Mouse (Mus musculus) forebrain, embryonic 11.5 days (tissue): Measurements from ENCODE around the gene Tusc2. TPM values are rescaled to one million over a fixed set of nuclear protein-coding genes. Genes with fewer than 3 reads are reported as not detected.

Source experiments
- ATAC-seq: fragments of 200-750 bp; cut with Nextera tagmentation; replicated peaks from 2 replicates; pipeline ENCODE4 v1.8.0; 2017; ENCODE audit warnings: moderate TSS enrichment; ENCODE audit not compliant: low FRiP score
- DNase-seq: peaks from one replicate; pipeline ENCODE4 v3.0.0-alpha.2; 2017; ENCODE audit warnings: low spot score
- H3K27ac ChIP-seq: fragments of 300-500 bp; sonication (generic); 2 replicates; pipeline ENCODE4 v1.5.1; 2014; ENCODE audit warnings: low read depth, low read length
- H3K27me3 ChIP-seq: fragments of 300-500 bp; sonication (generic); 2 replicates; pipeline ENCODE4 v1.6.1; 2014; ENCODE audit warnings: mild to moderate bottlenecking, low read length, mixed read lengths; ENCODE audit not compliant: control insufficient read depth, insufficient read depth
- H3K36me3 ChIP-seq: fragments of 300-500 bp; sonication (generic); 2 replicates; pipeline ENCODE4 v1.6.1; 2014; ENCODE audit warnings: mild to moderate bottlenecking, low read length, moderate library complexity, mixed read lengths; ENCODE audit not compliant: control insufficient read depth, insufficient read depth
- H3K4me1 ChIP-seq: fragments of 300-500 bp; sonication (generic); replicated peaks from 2 replicates; pipeline ENCODE4 v1.6.1; 2014; ENCODE audit warnings: low read length, mixed read lengths; ENCODE audit not compliant: control insufficient read depth, insufficient read depth
- H3K4me2 ChIP-seq: fragments of 300-500 bp; sonication (generic); 2 replicates; pipeline ENCODE4 v1.6.1; 2014; ENCODE audit warnings: low read depth, mild to moderate bottlenecking, low read length, moderate library complexity, mixed read lengths; ENCODE audit not compliant: severe bottlenecking
- H3K4me3 ChIP-seq: fragments of 300-500 bp; sonication (generic); 2 replicates; pipeline ENCODE4 v1.5.1; 2014; ENCODE audit warnings: low read depth, low read length
- H3K9ac ChIP-seq: fragments of 300-500 bp; sonication (generic); 2 replicates; pipeline ENCODE4 v1.6.1; 2014; ENCODE audit warnings: low read length
- H3K9me3 ChIP-seq: fragments of 300-500 bp; sonication (generic); 2 replicates; pipeline ENCODE4 v1.6.1; 2016; ENCODE audit warnings: low read length, mixed read lengths; ENCODE audit not compliant: control insufficient read depth
- WGBS: fragments of 180-500 bp; shearing (Covaris S2); extraction: QIAGEN DNeasy Blood & Tissue Kit; methylation state at CpG from one replicate; pipeline ENCODE4 v1.1.7; 2014; 5-methylcytosine and 5-hydroxymethylcytosine counted together
- polyA plus RNA-seq: library from polyadenylated mRNA; unstranded; fragments of >200 nt; fragmentation: Nextera tagmentation; extraction: Ambion mirVana; gene quantifications from 2 replicates; pipeline ENCODE4 v1.2.1, GENCODE M21; 2014

The Tusc2 gene
- polyA plus RNA-seq, 1 experiment from 2014 or later, result 81.9 TPM

GRCm38 (mm10) chr9:107548820-107549219 is 14.2 kb upstream of the Tusc2 start:
- DNase-seq (no peak), ATAC-seq (no peak)
- no peak overlapping the region for H3K4me3 ChIP-seq
- H3K9me3 ChIP-seq, result no peaks in the 10 kb centered on the region
- H3K27ac ChIP-seq, result no peak overlapping the region
- no peak overlapping the region for H3K4me2 ChIP-seq
- H3K4me1 ChIP-seq, result peaks cover 29% of the 10 kb centered on the region
- no peaks in the 10 kb centered on the region for H3K36me3 ChIP-seq
- peaks cover 14% of the 10 kb centered on the region for H3K27me3 ChIP-seq
- 93% methylated on average over 10 of the region's 10 CpGs for WGBS
- H3K9ac ChIP-seq, result no peak overlapping the region

- H3K36me3 ChIP-seq, result no peaks in the 10 kb centered on the region
- DNase-seq (no peak), ATAC-seq (no peak)
- no peak overlapping the region for H3K4me3 ChIP-seq
- H3K4me2 ChIP-seq, result no peak overlapping the region
- H3K4me1 ChIP-seq, result peaks cover 29% of the 10 kb centered on the region
- peaks cover 14% of the 10 kb centered on the region for H3K27me3 ChIP-seq
- no peaks in the 10 kb centered on the region for H3K9me3 ChIP-seq
- WGBS, result 88% methylated on average over 20 of the region's 20 CpGs
- H3K9ac ChIP-seq, result no peak overlapping the region
- no peak overlapping the region for H3K27ac ChIP-seq
Observed at GRCm38 (mm10) chr9:107549297-107550074, 13.6 kb upstream of the Tusc2 start.

GRCm38 (mm10) chr9:107550491-107551116 is 12.5 kb upstream of the Tusc2 start:
- 23% methylated on average over 23 of the region's 23 CpGs for WGBS
- peak overlapping the region; percentile 77 for H3K9ac ChIP-seq
- no peaks in the 10 kb centered on the region for H3K36me3 ChIP-seq
- peak overlapping the region; percentile 84 for H3K4me2 ChIP-seq
- H3K27ac ChIP-seq, result no peak overlapping the region
- peak overlapping the region; percentile 36 for H3K4me3 ChIP-seq
- ATAC-seq (no peak), DNase-seq (no peak)
- H3K27me3 ChIP-seq, result peaks cover 14% of the 10 kb centered on the region
- no peaks in the 10 kb centered on the region for H3K9me3 ChIP-seq
- peaks cover 31% of the 10 kb centered on the region for H3K4me1 ChIP-seq

- Histone ChIP-seq H3K4me3 (peak within 1 kb of the TSS; percentile 36), H3K36me3 (no peaks in the 10 kb centered on the region), H3K9me3 (no peaks in the 10 kb centered on the region), H3K9ac (peak within 1 kb of the TSS; percentile 77), H3K4me1 (peaks cover 37% of the 10 kb centered on the region), H3K4me2 (peak within 1 kb of the TSS; percentile 84), H3K27ac (no peak within 1 kb of the TSS), H3K27me3 (peaks cover 14% of the 10 kb centered on the region)
- peak; percentile 7 for ATAC-seq
- peak; percentile 82 for DNase-seq
- WGBS, result 1% methylated on average over 63 of the region's 63 CpGs
Observed at GRCm38 (mm10) chr9:107551117-107551889, 11.8 kb upstream of the Tusc2 start, which contains the start of gene Rassf1. Gene Rassf1, plus strand, starts transcription at chr9:107551555.

- 3% methylated on average over 8 of the region's 8 CpGs for WGBS
- Histone ChIP-seq H3K4me2 (peak overlapping the region; percentile 84), H3K27ac (no peak overlapping the region), H3K27me3 (peaks cover 14% of the 10 kb centered on the region), H3K4me3 (peak overlapping the region; percentile 36), H3K9me3 (no peaks in the 10 kb centered on the region), H3K4me1 (peaks cover 36% of the 10 kb centered on the region), H3K9ac (peak overlapping the region; percentile 77), H3K36me3 (no peaks in the 10 kb centered on the region)
- no peak for ATAC-seq
- DNase-seq, result no peak
Observed at GRCm38 (mm10) chr9:107551890-107552355, 11.1 kb upstream of the Tusc2 start.

GRCm38 (mm10) chr9:107552690-107553393 is 10.2 kb upstream of the Tusc2 start:
- Histone ChIP-seq H3K9ac (no peak overlapping the region), H3K4me2 (peak overlapping the region; percentile 1; the same call in 1 of the 2 replicates), H3K4me3 (no peak overlapping the region), H3K36me3 (no peaks in the 10 kb centered on the region; the same call in 1 of the 2 replicates), H3K27ac (no peak overlapping the region), H3K4me1 (peaks cover 29% of the 10 kb centered on the region), H3K27me3 (peaks cover 14% of the 10 kb centered on the region), H3K9me3 (no peaks in the 10 kb centered on the region)
- ATAC-seq (no peak), DNase-seq (no peak)
- 74% methylated on average over 5 of the region's 5 CpGs for WGBS

GRCm38 (mm10) chr9:107553541-107554318 is 9.3 kb upstream of the Tusc2 start:
- Histone ChIP-seq H3K27me3 (peaks cover 14% of the 10 kb centered on the region), H3K4me2 (peak overlapping the region; percentile 89), H3K4me3 (peak overlapping the region; percentile 67), H3K27ac (peak overlapping the region; percentile 71), H3K36me3 (peaks cover under 1% of the 10 kb centered on the region; the same call in 1 of the 2 replicates), H3K4me1 (peaks cover 29% of the 10 kb centered on the region), H3K9ac (peak overlapping the region; percentile 71), H3K9me3 (no peaks in the 10 kb centered on the region)
- 5% methylated on average over 37 of the region's 37 CpGs for WGBS
- ATAC-seq (peak; percentile 6), DNase-seq (no peak)
